Comparison of ENCODE assay signal across 7 mouse cellular contexts in genomic region chr16:23103038-23103745, GRCm38 (mm10). TPM values are rescaled to one million over a fixed set of nuclear protein-coding genes. Genes with fewer than 3 reads are reported as not detected.
DNase-seq lines count a peak whose midpoint lies in the region; ATAC-seq and TF ChIP-seq lines count a peak whose summit lies in the region.

No protein-coding gene starts in this region.

- H3K36me3 ChIP-seq in ES-E14 (ENCODE audit: control insufficient read depth, insufficient read depth, low read length, poor library complexity, severe bottlenecking), result peaks cover 6% of the 10 kb centered on the region
- H3K36me3 ChIP-seq in hindbrain, embryonic 11.5 days (ENCODE audit: control insufficient read depth, insufficient read depth, low read length), result no peaks in the 10 kb centered on the region
- H3K36me3 ChIP-seq in liver, embryonic 12.5 days, result peaks cover 3% of the 10 kb centered on the region

- peak overlapping the region; percentile 37 for H3K4me2 ChIP-seq in hindbrain, embryonic 11.5 days (replicated peaks; ENCODE audit: low read depth, low read length)
- H3K4me2 ChIP-seq in liver, embryonic 12.5 days, result peak overlapping the region; percentile 83

- no peaks in the 10 kb centered on the region for H3K9me3 ChIP-seq in ES-E14 (ENCODE audit: control insufficient read depth, insufficient read depth, low read depth, low read length)
- no peaks in the 10 kb centered on the region for H3K9me3 ChIP-seq in hindbrain, embryonic 11.5 days (ENCODE audit: control insufficient read depth, low read length)
- no peaks in the 10 kb centered on the region for H3K9me3 ChIP-seq in liver, embryonic 12.5 days (replicated peaks)

- peak overlapping the region; percentile 62 to 66 for H3K4me3 ChIP-seq in ES-E14 (ENCODE audit: insufficient read depth in 1 of 2, low read depth in 1 of 2, low read length in 2 of 2, poor library complexity in 1 of 2, severe bottlenecking in 1 of 2)
- H3K4me3 ChIP-seq in hindbrain, embryonic 11.5 days (ENCODE audit: low read depth, low read length), result peak overlapping the region; percentile 15; the same call in 1 of the 2 replicates
- H3K4me3 ChIP-seq in liver, embryonic 12.5 days, result peak overlapping the region; percentile 59

- H3K4me1 ChIP-seq in ES-E14 (ENCODE audit: control insufficient read depth in 2 of 2, insufficient read depth in 2 of 2, low read length in 2 of 2, poor library complexity in 1 of 2), result peaks cover 2 to 4% of the 10 kb centered on the region in 2 experiments; a peak in 3 of 4 replicates
- no peaks in the 10 kb centered on the region; the same call in 1 of the 2 replicates for H3K4me1 ChIP-seq in hindbrain, embryonic 11.5 days (replicated peaks; ENCODE audit: control insufficient read depth, insufficient read depth, low read length)
- peaks cover 45% of the 10 kb centered on the region for H3K4me1 ChIP-seq in liver, embryonic 12.5 days

- 46% methylated on average over 17 of the region's 17 CpGs for WGBS in hindbrain, embryonic 11.5 days
- WGBS in liver, embryonic 12.5 days (ENCODE audit: insufficient replicate concordance), result 22% methylated on average over 17 of the region's 17 CpGs

- H3K27me3 ChIP-seq in hindbrain, embryonic 11.5 days (ENCODE audit: control insufficient read depth, insufficient read depth, low read length), result peaks cover 5% of the 10 kb centered on the region; the same call in 1 of the 2 replicates
- no peaks in the 10 kb centered on the region; the same call in 1 of the 2 replicates for H3K27me3 ChIP-seq in liver, embryonic 12.5 days (replicated peaks)

- H3K9ac ChIP-seq in ES-E14 (ENCODE audit: insufficient read depth, low read depth, low read length, poor library complexity, severe bottlenecking), result peak overlapping the region; percentile 60; the same call in 1 of the 2 replicates
- peak overlapping the region; percentile 28; the same call in 1 of the 2 replicates for H3K9ac ChIP-seq in hindbrain, embryonic 11.5 days (ENCODE audit: low read depth, low read length)
- peak overlapping the region; percentile 71 for H3K9ac ChIP-seq in liver, embryonic 12.5 days

- DNase-seq in A20 (ENCODE audit: low read depth, low spot score), result peak; percentile 83
- DNase-seq in ES-E14 (ENCODE audit: low read depth, low spot score), result no peak
- no peak for DNase-seq in hindbrain, embryonic 11.5 days (ENCODE audit: low spot score)
- DNase-seq in gastrocnemius, adult 8-10 months (ENCODE audit: low spot score in 2 of 2), result no peak
- no peak for DNase-seq in layer of hippocampus, adult 9-11 months
- no peak for DNase-seq in right cerebral cortex, postnatal 10 days (ENCODE audit: low spot score in 2 of 2)

- in situ Hi-C loops in ES-E14 (cut with MboI; ENCODE audit: low sequenced_read_pairs in 2 of 2, unreplicated experiment in 2 of 2), result loop anchor here in 1 of 2 experiments (25.0 kb wide), 1 partner anchor 691 kb away; no protein-coding TSS in a partner anchor

- no peak for ATAC-seq in hindbrain, embryonic 11.5 days (ENCODE audit: low FRiP score)
- ATAC-seq in liver, embryonic 12.5 days, result no peak

- H3K27ac ChIP-seq in ES-E14 (ENCODE audit: insufficient read depth, low read depth, low read length, poor library complexity, severe bottlenecking), result peak overlapping the region; percentile 70
- H3K27ac ChIP-seq in hindbrain, embryonic 11.5 days (ENCODE audit: low read depth, low read length), result no peak overlapping the region
- peak overlapping the region; percentile 71 for H3K27ac ChIP-seq in liver, embryonic 12.5 days

TF ChIP-seq in ES-E14, 5 proteins besides CTCF, POLR2A, EP300 and RAD21:
- TF ChIP-seq HCFC1 (IDR thresholded peaks at IDR 0.05; ENCODE audit: borderline replicate concordance, insufficient read depth, low read length), result no peak
- no peak for TF ChIP-seq ZNF384 (IDR thresholded peaks at IDR 0.05; ENCODE audit: low read depth, low read length)
- TF ChIP-seq ZC3H11A (IDR thresholded peaks at IDR 0.05; ENCODE audit: borderline replicate concordance, low read depth, low read length), result no peak
- TF ChIP-seq MAFK (IDR thresholded peaks at IDR 0.05; ENCODE audit: insufficient read depth, low read depth, low read length), result no peak
- TF ChIP-seq CHD2 (IDR thresholded peaks at IDR 0.05; ENCODE audit: low read depth, low read length), result no peak

RNA-seq across cellular contexts. Expression of gene Eif4a2, which starts 4.1 kb away (rescaled TPM):
- 983 and 1,290 TPM in 2 replicates for total RNA-seq in ES-E14 (2012; rRNA removed)
- 230 and 239 TPM in 2 replicates for polyA plus RNA-seq in hindbrain, embryonic 11.5 days (2014; fragmentation: Nextera tagmentation; extraction: Ambion mirVana)
- polyA plus RNA-seq in liver, embryonic 12.5 days (2016; fragmentation: Nextera tagmentation; extraction: Ambion mirVana), result 99.9 and 102 TPM in 2 replicates
- 100 to 1,000 TPM; 414 to 531 (median 457) TPM for total RNA-seq in gastrocnemius, adult 8-10 months (2022)

RNA-seq across cellular contexts. Expression of gene Rfc4, which starts 24.3 kb away (rescaled TPM):
- 51.1 and 71.7 TPM in 2 replicates for total RNA-seq in ES-E14 (2012; rRNA removed)
- 182 and 192 TPM in 2 replicates for polyA plus RNA-seq in hindbrain, embryonic 11.5 days (2014; fragmentation: Nextera tagmentation; extraction: Ambion mirVana)
- polyA plus RNA-seq in liver, embryonic 12.5 days (2016; fragmentation: Nextera tagmentation; extraction: Ambion mirVana), result 184 and 199 TPM in 2 replicates
- total RNA-seq in gastrocnemius, adult 8-10 months (2022), result 10 to 100 TPM in 2 of 4 experiments, 1 to 10 TPM in 2; 8.4 to 12.7 (median 9.9) TPM

RNA-seq across cellular contexts. Expression of gene Adipoq, which starts 43.1 kb away (rescaled TPM):
- total RNA-seq in ES-E14 (2012; rRNA removed), result 0.22 and 0.69 TPM in 2 replicates
- polyA plus RNA-seq in hindbrain, embryonic 11.5 days (2014; fragmentation: Nextera tagmentation; extraction: Ambion mirVana), result not detected in 2 replicates
- polyA plus RNA-seq in liver, embryonic 12.5 days (2016; fragmentation: Nextera tagmentation; extraction: Ambion mirVana), result not detected in 2 replicates
- total RNA-seq in gastrocnemius, adult 8-10 months (2022), result 10 to 100 TPM in 3 of 4 experiments, 1 to 10 TPM in 1; 2.3 to 45.4 (median 17.8) TPM

RNA-seq across cellular contexts. Expression of gene Kng1, which starts 45.5 kb away (rescaled TPM):
- 0.32 and 0.49 TPM in 2 replicates for total RNA-seq in ES-E14 (2012; rRNA removed)
- polyA plus RNA-seq in hindbrain, embryonic 11.5 days (2014; fragmentation: Nextera tagmentation; extraction: Ambion mirVana), result 0.10 TPM in 1 of 2 replicates, not detected in the other
- 145 and 151 TPM in 2 replicates for polyA plus RNA-seq in liver, embryonic 12.5 days (2016; fragmentation: Nextera tagmentation; extraction: Ambion mirVana)
- under 1 TPM in 1 of 4 experiments, not detected in 3; 0.70 TPM for total RNA-seq in gastrocnemius, adult 8-10 months (2022)
